Mouse (Mus musculus) frontal cortex, postnatal 36 days (tissue): Measurements from ENCODE around the gene Naa15.
A peak's percentile ranks its signal among the peaks of the same experiment; 100 is the strongest.
"Not testable (repeated sequence)": the region's sequence is repeated elsewhere in the genome, so short reads cannot be mapped to it uniquely, and the experiment has no call there.

Experiments used
- DNase-seq, 2 experiments: peaks; one replicate each; pipeline ENCODE4 v3.0.0; 2022; ENCODE audit warnings: low spot score in 2 of 2

Naa15 gene

GRCm38 (mm10) chr3:51415098-51416072 is at the start of gene Naa15:
TSS of gene Naa15 (plus strand) at chr3:51415148.
- DNase-seq = peak; percentile 97 to 98

- no peak for DNase-seq
Observed at GRCm38 (mm10) chr3:51365517-51365882, 49.4 kb upstream of the Naa15 start.

- DNase-seq = no peak
Observed at GRCm38 (mm10) chr3:51366926-51367325, 48.0 kb upstream of the Naa15 start.

- DNase-seq = no peak
Observed at GRCm38 (mm10) chr3:51368011-51368410, 46.9 kb upstream of the Naa15 start.

- DNase-seq = no peak
Observed at GRCm38 (mm10) chr3:51371826-51372225, 43.1 kb upstream of the Naa15 start.

- no peak for DNase-seq
Observed at GRCm38 (mm10) chr3:51372883-51373282, 42.1 kb upstream of the Naa15 start.

GRCm38 (mm10) chr3:51373544-51373943 is 41.4 kb upstream of the Naa15 start:
- DNase-seq = no peak

GRCm38 (mm10) chr3:51375307-51376265 is 39.4 kb upstream of the Naa15 start:
- DNase-seq = no peak

GRCm38 (mm10) chr3:51377878-51378664 is 36.9 kb upstream of the Naa15 start:
- DNase-seq = no peak

GRCm38 (mm10) chr3:51378665-51378946 is 36.3 kb upstream of the Naa15 start:
- DNase-seq = no peak

GRCm38 (mm10) chr3:51379786-51380659 is 34.9 kb upstream of the Naa15 start:
- no peak for DNase-seq

- DNase-seq = no peak
Observed at GRCm38 (mm10) chr3:51380660-51381014, 34.3 kb upstream of the Naa15 start.

- DNase-seq = no peak
Observed at GRCm38 (mm10) chr3:51383409-51383808, 31.5 kb upstream of the Naa15 start.

GRCm38 (mm10) chr3:51386441-51387133 is 28.4 kb upstream of the Naa15 start:
- no peak for DNase-seq

GRCm38 (mm10) chr3:51387134-51387451 is 27.9 kb upstream of the Naa15 start:
- no peak for DNase-seq

GRCm38 (mm10) chr3:51387868-51388381 is 27.0 kb upstream of the Naa15 start:
- DNase-seq = no peak

GRCm38 (mm10) chr3:51388904-51389303 is 26.0 kb upstream of the Naa15 start:
- no peak for DNase-seq

GRCm38 (mm10) chr3:51391095-51391494 is 23.9 kb upstream of the Naa15 start:
- no peak for DNase-seq

GRCm38 (mm10) chr3:51391591-51391990 is 23.4 kb upstream of the Naa15 start:
- no peak for DNase-seq

GRCm38 (mm10) chr3:51393018-51393417 is 21.9 kb upstream of the Naa15 start:
- DNase-seq = not testable (repeated sequence)
